Mouse (Mus musculus) spleen, adult 2 months (tissue): ENCODE data around the gene Exoc3l. TPM values are rescaled to one million over a fixed set of nuclear protein-coding genes. Genes with fewer than 3 reads are reported as not detected.

ENCODE experiments used
- DNase-seq, 2 experiments: peaks; one replicate each; pipeline versions ENCODE4 v3.0.0 to v3.0.0-alpha.2; 2012 to 2021; ENCODE audit warnings: low spot score in 2 of 2, low read depth in 1 of 2
- H3K27ac ChIP-seq: fragments of 200-500 bp; 2 replicates; pipeline ENCODE4 v1.5.1; 2012; ENCODE audit warnings: low read length, inconsistent platforms; ENCODE audit not compliant: insufficient read depth
- H3K27me3 ChIP-seq: fragments of 200-500 bp; 2 replicates; pipeline ENCODE4 v1.6.1; 2012; ENCODE audit warnings: mild to moderate bottlenecking, moderate library complexity, low read length, inconsistent platforms; ENCODE audit not compliant: control insufficient read depth, insufficient read depth
- H3K36me3 ChIP-seq: fragments of 200-500 bp; 2 replicates; pipeline ENCODE4 v1.6.1; 2012; ENCODE audit warnings: mild to moderate bottlenecking, low read length, inconsistent platforms; ENCODE audit not compliant: control insufficient read depth, insufficient read depth
- H3K4me1 ChIP-seq: fragments of 200-500 bp; 2 replicates; pipeline ENCODE4 v1.6.1; 2011; ENCODE audit warnings: inconsistent platforms; ENCODE audit not compliant: control insufficient read depth, insufficient read depth, insufficient read length
- H3K4me3 ChIP-seq: fragments of 200-500 bp; 2 replicates; pipeline ENCODE4 v1.5.1; 2011; ENCODE audit warnings: mild to moderate bottlenecking, inconsistent platforms; ENCODE audit not compliant: insufficient read depth, insufficient read length; ENCODE audit errors: extremely low read depth
- CTCF ChIP-seq: fragments of 200-500 bp; IDR thresholded peaks from 2 replicates; pipeline ENCODE4 v1.5.1; 2011; ENCODE audit warnings: mild to moderate bottlenecking, inconsistent platforms; ENCODE audit not compliant: insufficient read depth, insufficient read length, insufficient replicate concordance; ENCODE audit errors: extremely low read depth
- POLR2A ChIP-seq: fragments of 200-500 bp; IDR thresholded peaks from 2 replicates; pipeline ENCODE4 v1.6.1; 2011; ENCODE audit warnings: low read depth, low read length, inconsistent platforms
- WGBS: fragments of 180-500 bp; shearing (Covaris S2); methylation state at CpG from one replicate; pipeline ENCODE4 v1.1.7; 2018; 5-methylcytosine and 5-hydroxymethylcytosine counted together
- polyA plus RNA-seq: library from polyadenylated mRNA; depleted of rRNA; stranded (reverse); fragments of >200 nt; gene quantifications from 2 replicates; pipeline ENCODE4 v1.2.3, GENCODE M21; 2012

Gene Exoc3l
- polyA plus RNA-seq, 1 experiment, result 23.4 TPM

GRCm38 (mm10) chr8:105313622-105314402, 17.9 kb upstream of the Exoc3l start:
- Histone ChIP-seq H3K27ac (no peak overlapping the region), H3K27me3 (no peaks in the 10 kb centered on the region), H3K4me1 (no peaks in the 10 kb centered on the region), H3K36me3 (peaks cover 19% of the 10 kb centered on the region), H3K4me3 (no peak overlapping the region)
- TF ChIP-seq CTCF, result no peak
- no peak for TF ChIP-seq POLR2A
- 94% methylated on average over 9 of the region's 9 CpGs for WGBS
- DNase-seq, result no peak

- TF ChIP-seq CTCF (no peak), POLR2A (no peak)
- H3K4me1 ChIP-seq, result no peaks in the 10 kb centered on the region
- 87% methylated on average over 8 of the region's 8 CpGs for WGBS
- H3K4me3 ChIP-seq, result no peak overlapping the region
- DNase-seq, result no peak
- no peak overlapping the region for H3K27ac ChIP-seq
- peaks cover 20% of the 10 kb centered on the region for H3K36me3 ChIP-seq
- H3K27me3 ChIP-seq, result no peaks in the 10 kb centered on the region
These were observed 17.1 kb upstream of the Exoc3l start for GRCm38 (mm10) chr8:105312891-105313481.

- H3K27me3 ChIP-seq, result no peaks in the 10 kb centered on the region
- 78% methylated on average over 1 of the region's 1 CpGs for WGBS
- H3K4me3 ChIP-seq, result no peak overlapping the region
- H3K27ac ChIP-seq, result no peak overlapping the region
- DNase-seq, result no peak
- H3K36me3 ChIP-seq, result peaks cover 19% of the 10 kb centered on the region
- no peaks in the 10 kb centered on the region for H3K4me1 ChIP-seq
- no peak for TF ChIP-seq CTCF
- no peak for TF ChIP-seq POLR2A
These were observed 15.8 kb upstream of the Exoc3l start for GRCm38 (mm10) chr8:105311718-105312117.

- 94% methylated on average over 8 of the region's 8 CpGs for WGBS
- Histone ChIP-seq H3K27ac (no peak overlapping the region), H3K4me1 (no peaks in the 10 kb centered on the region; the same call in 1 of the 2 replicates), H3K4me3 (no peak overlapping the region), H3K36me3 (peaks cover 17% of the 10 kb centered on the region), H3K27me3 (no peaks in the 10 kb centered on the region)
- DNase-seq, result no peak
- TF ChIP-seq CTCF, result no peak
- TF ChIP-seq POLR2A, result no peak
These were observed 14.2 kb upstream of the Exoc3l start for GRCm38 (mm10) chr8:105310118-105310517.

- TF ChIP-seq POLR2A (no peak), CTCF (no peak)
- no peak overlapping the region for H3K4me3 ChIP-seq
- WGBS, result 93% methylated on average over 15 of the region's 15 CpGs
- H3K27me3 ChIP-seq, result no peaks in the 10 kb centered on the region
- DNase-seq, result no peak
- H3K36me3 ChIP-seq, result peaks cover 18% of the 10 kb centered on the region
- H3K27ac ChIP-seq, result no peak overlapping the region
- H3K4me1 ChIP-seq, result no peaks in the 10 kb centered on the region; the same call in 1 of the 2 replicates
These were observed 13.4 kb upstream of the Exoc3l start for GRCm38 (mm10) chr8:105309142-105309847.

GRCm38 (mm10) chr8:105308428-105308827, 12.5 kb upstream of the Exoc3l start:
- no peak for DNase-seq
- TF ChIP-seq CTCF (no peak), POLR2A (no peak)
- 95% methylated on average over 10 of the region's 10 CpGs for WGBS
- peaks cover 17% of the 10 kb centered on the region for H3K36me3 ChIP-seq
- no peak overlapping the region for H3K4me3 ChIP-seq
- H3K27me3 ChIP-seq, result no peaks in the 10 kb centered on the region
- H3K27ac ChIP-seq, result no peak overlapping the region
- H3K4me1 ChIP-seq, result no peaks in the 10 kb centered on the region; the same call in 1 of the 2 replicates
